Mouse (Mus musculus): Measurements from ENCODE around the gene Casp9.

The Casp9 gene

DNA sequence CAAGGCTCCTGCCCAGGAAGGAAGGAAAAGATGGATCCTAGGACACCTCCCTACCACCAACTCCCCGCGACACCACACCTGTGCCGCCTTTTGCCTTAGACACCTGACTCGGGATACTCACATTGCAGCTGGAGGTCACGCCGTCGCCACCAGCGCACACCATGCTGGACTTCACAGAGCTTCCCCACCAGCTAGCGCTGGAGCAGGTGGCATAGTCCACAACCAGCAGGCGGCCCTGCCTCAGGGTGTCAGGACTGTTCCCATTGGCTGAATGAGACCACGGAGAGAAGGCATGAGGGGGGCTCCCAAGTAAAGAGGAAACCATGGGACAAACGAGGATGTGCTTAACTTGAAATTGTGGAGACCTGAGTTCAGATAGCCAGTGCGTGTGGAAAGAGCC lies 25.4 kb downstream of the Casp9 start:
- DNase-seq = no peak

DNA sequence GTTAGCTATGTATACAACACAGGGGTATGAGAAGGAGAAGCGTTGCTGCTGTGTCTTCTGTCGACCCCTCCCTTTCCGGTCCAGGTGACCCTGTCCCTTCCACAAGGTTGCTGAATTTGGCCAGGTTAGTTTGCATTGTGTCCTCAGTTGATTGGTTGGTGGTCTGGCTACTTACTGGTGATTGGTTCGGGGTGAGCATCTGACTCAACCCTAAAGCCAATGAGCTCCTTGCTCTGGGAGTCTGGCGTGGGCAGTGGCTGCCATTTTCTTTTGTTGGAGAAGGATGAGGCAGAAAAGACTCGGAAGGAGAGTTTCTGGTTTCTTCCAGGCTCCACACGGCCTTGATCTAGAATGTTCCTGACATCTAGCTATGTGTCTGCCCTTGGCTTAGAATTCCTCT lies 25.9 kb downstream of the Casp9 start:
- DNase-seq = no peak

DNA sequence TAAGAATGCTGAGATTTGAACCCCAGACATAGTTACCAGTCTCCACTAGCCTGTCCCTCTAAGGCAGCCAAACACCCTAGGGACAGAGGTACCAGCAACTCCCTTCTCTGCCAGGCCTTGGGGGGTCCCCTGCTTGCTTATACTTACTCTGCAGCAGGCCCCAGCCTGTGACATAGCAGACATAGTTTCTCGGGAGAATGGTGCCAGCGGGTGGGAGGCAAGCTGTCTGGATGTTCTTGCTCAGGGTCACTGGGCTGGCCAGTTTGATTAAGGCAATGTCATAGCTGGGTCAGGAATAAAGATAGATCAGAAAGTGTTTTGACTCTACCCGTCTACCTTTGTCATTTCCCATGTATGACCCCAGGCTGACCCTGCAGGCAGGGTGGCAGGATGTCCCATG lies 27.8 kb downstream of the Casp9 start:
- no peak for DNase-seq

DNA sequence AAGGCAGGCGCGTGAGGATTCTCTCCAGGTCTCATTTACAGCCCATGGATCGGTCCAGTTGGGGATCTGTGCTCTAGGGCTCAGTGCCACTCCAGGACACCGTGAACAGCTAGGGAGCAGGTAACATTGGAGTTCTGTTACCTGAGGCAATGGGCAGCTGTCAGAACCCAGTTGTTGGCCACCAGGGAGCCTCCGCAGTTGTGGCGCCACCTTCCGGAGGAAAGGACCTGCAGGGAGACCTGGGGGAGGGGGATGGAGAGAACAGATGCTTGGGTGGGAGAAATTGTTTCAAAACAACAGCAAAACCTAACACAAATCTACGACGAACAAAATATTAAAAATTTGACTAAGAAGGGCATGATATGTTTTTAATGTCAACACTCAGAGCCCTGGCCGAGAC lies 28.7 kb downstream of the Casp9 start:
- DNase-seq = no peak

DNA sequence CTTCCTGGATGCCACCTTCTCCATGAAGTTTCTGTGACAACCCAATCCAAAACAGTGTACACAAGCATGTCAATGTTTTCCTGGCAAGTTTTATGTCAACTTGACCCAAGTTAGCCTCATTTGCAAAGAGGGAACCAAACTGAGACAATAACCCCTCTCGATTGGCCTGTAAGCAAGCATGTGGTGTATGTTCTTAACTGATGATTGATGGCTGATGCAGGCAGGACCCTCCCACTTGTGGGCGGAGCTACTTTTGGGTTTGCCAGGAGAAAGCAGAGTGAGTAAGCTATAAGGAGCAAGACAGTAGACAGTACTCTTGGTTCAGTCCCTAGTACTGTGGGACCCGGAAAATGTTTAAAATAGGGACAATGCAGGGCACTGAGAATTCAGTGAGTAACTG lies 29.6 kb downstream of the Casp9 start:
- no peak for DNase-seq

DNA sequence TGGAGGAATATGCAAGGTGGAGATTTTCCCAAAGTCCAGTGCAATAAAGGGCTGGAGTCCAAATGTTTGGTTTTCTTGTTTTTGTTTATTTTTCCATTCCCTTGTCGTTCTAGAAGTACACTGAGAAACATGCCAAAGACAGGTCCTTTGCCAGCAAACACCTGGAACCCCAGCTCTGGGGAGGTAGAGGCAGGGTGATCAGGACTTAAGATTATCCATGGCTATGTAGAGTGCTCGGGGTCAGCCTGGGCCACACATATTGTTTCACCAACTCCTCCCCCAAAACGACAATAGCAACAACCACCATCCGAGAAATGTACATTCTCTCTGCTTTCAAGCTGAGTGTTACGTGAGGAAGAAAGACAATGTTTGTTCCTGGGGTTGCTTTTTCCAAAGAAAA lies 32.6 kb downstream of the Casp9 start, which contains the start of gene Cela2a:
Gene Cela2a (minus strand): TSS at position 101 of the 400 bp plus-strand sequence.
- DNase-seq = no peak

DNA sequence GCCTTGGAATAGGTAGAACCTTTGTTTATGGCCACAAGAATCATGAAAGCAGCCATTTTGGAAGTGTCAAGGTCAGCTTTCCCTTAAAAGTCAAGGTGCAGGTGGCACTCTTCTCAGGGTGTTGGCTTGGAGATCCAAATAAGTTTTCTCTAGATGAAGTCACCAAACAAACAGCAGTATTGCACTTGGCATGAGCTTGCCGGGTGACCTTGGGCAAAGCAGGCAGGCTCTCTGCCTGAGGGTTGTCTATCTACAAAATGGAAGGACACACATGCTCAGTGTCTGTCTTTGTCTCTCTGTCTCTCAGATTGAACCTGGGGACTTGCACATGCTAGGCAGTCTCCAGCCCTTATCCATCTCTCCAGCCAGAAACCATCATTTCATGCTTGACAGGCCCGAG lies 34.0 kb downstream of the Casp9 start:
- DNase-seq = no peak

DNA sequence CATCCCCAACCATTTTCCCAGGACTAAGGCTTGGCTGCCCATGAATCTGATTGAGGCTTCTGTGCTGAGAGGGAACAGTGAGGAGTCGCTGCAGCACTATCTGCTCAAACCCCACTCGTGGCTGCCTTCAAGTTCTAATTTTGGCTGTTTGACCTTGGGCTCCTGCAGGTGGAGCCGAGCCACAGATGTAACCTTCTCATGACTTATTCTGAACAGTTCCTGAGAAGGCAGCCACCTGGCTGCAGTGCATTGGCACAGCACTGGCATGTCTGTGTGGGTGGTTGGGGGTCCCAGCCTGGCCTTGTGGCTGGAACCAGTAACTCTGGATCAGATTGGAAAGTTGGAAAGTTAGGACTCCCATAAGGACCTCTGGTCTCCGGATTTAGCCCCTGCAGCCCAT lies 34.8 kb downstream of the Casp9 start:
- DNase-seq = peak in 1 of 2 experiments; percentile 10

DNA sequence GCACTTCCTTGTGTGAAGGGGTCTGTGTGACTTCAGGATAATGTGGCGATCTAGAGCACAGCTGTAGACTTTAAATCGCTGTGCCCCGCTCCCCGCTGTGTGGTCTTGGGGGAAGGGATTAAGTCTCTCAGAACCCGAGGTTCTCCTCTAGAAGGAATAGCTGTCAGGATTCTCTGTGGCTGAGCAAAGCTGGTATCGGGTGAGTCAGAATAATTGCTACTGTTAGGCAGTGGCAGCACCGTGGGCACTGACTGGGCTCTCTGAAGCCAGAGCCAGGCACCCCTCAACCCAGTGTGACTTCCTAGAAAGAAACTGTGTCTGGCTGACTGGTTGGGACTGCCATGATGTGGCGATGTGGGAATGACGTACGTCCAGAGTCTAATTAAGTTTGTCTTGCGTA lies 37.0 kb downstream of the Casp9 start:
- DNase-seq = no peak

DNA sequence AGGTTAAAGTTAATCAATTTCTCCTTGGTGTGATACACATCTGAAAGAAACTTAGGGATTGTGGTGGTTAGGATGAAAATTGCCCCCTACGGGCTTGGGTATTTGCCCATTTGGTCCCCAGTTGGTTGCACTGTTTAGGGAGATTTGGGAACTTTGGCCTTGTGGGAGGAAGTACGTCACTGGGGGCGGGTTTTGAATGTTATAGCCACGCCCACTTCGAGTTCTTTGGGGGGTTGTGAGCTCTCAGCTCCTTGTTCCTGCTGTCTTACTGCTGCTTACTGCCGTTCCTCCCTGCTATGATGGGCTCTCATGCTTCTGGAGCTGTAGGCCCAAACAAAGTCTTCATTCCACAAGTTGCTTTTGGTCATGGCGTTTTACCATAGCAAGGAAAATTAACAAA lies 37.9 kb downstream of the Casp9 start:
- no peak for DNase-seq

DNA sequence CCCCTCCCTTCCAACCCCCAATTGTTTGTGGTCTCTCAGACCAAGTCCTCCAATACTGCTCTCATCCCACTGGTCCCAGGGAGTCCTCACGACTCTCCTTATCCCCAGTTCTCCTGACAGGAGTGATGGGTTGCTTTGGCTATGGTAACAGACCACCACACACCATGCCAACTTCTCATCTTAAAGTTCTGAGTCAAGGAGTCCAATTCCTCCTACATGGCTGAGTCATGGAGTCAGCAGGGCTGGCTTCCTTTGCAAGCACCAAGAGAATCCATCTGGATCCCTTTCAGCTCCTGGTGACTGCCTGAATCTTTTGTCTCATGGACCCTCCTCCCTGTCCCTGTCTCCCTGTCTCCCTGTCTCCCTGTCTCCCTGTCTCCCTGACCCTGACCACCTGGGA lies 40.5 kb downstream of the Casp9 start:
- no peak for DNase-seq

DNA sequence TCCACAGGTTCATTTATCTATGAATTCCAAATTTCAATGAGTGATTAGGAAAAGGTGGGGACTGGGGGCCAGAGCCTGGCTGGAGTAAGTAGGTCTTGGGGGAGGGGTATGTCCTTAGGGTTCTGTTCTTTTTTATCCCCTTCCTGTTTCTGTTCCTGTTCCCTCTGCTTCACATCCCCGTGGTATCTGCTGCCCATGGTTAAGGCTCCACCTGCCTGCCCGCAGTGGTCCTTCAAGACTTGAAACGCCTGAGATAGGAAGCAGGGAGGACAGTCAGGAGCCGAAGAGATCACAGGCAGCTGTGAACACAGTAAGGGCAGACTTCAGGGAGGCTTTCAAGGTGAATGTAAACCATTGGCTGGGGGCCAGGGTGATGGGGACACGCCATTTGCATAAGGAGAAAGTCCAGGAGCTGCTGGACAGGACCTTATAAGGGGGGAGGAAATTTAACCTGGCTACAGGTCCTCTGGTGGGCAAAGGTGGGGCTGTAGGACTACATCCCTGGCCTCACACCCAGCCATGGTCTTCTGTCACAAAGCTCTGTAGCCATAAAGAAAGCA lies 41.2 kb downstream of the Casp9 start:
- no peak for DNase-seq

DNA sequence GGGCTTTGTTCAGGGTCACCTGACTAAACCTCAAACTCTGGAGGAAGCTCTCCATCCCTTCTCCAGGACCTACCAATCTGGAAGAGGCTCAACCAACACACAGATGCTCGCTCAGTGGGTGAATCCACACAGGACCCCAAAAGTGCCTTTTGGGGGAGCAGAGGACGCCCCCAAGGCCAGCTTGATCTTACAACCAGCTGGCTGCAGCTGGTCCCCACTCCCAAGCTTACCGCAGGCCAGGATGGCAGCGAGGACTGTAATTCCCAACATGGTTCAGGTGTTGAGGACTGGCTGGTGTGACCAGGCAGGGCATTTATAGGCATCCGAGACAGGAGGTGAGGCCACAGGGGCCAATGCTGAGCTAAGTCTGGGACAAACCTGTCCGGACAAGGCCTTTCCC lies 52.6 kb downstream of the Casp9 start, which contains the start of gene Ctrc:
Gene Ctrc (minus strand): TSS at position 361 of the 400 bp plus-strand sequence.
- no peak for DNase-seq

DNA sequence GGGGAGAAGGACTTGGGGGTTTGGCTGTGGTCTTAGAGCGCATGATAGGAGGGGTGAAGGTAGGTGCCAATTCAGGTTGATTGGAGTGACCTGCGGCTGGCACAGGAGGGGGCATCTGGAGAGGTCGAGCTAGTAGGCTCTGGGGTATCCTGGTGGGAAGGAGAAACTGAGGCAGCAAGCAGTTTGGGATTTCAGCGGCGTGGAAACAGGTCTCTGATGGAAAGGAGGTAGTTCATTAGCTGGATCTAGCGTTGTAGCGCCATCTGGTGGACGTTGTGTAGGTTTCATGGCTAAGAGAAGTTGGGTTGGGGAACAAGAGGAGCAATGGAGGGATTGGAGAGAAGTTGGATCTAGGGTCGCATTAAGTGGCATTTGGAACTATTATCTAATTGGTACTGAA lies 60.0 kb downstream of the Casp9 start:
- DNase-seq = peak; percentile 84 to 88

DNA sequence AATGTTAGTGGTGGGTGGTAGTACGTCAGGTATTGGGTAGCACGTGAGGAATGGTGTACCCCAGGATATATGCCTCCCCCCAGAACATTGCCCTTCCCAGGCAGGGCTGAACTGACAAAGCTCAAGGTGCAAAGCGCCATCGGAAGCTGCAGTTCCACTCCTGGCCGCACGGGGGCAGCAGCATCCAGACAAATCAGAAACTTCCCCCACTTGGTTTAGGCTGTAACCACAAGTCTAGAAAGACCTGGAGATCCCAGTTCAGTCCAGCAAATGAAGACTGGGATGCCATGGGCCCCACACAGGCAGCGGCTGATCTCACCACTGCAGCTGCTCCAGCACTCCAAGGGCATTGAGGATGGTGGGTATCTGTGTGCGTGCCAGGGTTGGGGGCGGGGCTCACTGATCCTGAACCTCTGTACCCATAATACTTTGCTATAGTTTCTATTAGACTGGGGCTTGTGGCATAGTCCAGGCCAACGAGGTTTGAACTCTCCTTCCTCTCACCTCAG lies 64.1 kb downstream of the Casp9 start:
- peak; percentile 92 to 95 for DNase-seq

DNA sequence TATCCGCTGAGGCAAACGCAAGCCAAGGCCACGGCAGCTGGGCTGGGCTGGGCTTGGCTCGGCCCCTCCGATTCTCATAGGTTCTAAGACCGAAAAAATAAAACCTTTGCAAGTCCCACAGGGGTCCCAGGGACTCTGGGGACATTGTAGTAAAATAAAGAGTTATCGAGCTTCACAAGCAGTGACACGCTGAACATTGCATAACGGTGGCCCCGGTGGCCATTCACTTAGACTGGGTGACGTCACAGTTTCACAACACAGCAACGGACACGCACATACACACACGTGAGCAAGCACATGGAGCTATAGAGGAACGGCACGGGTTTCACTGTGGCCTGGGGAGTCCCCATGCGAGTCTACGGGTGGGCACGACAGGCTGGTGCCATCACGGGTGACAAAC lies 65.1 kb downstream of the Casp9 start:
- peak; percentile 63 to 64 for DNase-seq

DNA sequence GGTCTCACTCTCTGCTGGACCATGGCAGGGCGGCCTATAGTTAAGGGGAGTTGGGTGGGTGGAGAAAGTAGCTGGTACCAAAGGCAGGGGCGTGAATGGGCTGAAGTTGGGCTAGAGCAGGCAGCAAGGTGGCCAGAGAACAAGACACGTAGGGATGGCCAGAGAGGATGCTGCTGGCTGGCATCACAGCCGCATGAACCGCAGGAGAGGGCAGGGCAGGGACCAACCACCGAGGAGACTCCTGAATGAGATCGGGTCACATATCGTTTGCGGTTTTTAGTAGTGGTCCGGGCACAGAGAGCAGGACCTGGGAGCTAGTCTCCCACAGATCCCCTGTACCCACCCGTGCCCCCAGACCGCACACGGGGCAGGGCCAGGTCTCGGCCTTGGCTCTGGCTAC lies 65.9 kb downstream of the Casp9 start:
- DNase-seq = no peak

DNA sequence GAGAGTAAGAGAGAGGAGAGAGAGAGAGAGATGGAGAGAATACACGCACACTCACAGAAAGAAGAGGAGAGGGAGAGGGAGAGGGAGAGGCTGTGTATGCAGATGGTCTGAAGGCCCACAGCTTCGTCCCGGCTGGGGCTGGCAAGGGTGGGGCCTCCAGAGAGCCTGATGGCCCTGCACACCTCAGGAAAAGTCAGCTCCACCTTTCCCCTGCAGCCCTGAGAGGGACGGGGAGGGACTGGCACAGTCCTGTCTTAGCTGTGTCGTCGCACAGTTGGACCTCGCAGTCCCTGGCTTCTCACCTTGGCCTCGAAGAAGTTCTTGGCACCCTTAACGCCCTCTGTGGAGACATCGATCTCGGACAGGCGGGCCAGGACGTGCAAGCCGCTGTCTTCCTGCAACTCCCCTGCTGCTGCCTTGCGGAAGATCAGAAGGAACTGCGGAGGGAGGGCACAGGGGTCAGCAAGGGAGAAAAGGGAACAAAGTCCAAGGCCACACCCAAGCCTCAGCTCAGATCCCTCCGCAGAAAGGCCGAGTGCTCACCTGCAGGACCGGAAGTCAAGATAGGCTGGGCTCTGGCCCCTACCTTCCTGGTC lies 66.9 kb downstream of the Casp9 start:
- DNase-seq = peak in 1 of 2 experiments; percentile 43

DNA sequence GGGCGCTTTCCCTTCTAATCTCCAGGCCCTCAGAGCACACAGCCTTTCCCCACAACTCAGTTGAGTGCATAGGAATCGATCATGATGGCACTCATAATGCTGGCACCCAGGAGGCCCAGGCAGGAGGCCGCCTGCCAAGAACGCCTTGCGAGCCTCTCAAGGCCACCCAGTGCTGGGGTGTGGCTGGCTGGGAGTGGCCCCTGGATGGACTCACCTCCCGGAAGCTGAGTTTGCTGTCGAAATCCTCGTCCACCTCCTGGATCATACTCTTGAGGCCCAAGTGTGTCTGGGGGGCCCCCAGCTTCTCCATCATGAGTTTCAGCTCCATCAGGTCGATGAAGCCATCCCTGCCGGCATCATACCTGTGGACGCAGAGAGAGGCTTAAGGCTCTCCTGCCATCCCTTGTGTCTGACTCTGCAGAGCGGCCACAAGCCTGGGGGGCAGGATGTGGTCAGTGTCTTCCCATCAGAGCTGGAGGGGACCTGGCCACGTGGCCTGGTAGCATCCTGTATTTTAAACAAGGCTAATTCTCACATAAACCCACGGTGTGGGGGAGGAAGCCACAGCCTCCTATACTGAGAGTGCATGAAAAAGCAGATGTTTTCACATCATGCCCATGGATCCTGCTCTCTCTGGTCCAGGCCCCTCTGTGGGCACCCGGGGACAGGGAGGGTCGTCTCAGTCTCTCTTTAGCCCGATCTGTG lies 68.3 kb downstream of the Casp9 start:
- DNase-seq = no peak

DNA sequence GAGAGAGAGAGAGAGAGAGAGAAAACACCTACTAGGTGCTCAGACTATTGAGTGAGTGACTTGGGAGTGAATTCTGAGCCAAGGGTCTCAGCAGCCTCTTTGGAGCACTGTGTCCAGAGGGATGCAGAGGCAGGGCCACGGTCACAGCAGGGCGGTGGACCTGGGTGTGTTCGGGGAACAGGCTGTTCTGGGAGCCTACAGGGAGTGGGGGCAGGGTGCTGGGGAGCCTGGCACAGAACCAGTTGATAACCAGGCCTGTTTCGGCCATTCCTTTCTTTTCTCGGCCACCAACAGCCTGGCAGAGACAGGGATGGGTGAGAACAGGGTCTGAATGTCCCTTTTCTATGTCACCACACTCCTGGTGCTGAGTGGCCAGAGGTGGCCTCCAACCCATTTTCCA lies 69.5 kb downstream of the Casp9 start:
- no peak for DNase-seq

DNA sequence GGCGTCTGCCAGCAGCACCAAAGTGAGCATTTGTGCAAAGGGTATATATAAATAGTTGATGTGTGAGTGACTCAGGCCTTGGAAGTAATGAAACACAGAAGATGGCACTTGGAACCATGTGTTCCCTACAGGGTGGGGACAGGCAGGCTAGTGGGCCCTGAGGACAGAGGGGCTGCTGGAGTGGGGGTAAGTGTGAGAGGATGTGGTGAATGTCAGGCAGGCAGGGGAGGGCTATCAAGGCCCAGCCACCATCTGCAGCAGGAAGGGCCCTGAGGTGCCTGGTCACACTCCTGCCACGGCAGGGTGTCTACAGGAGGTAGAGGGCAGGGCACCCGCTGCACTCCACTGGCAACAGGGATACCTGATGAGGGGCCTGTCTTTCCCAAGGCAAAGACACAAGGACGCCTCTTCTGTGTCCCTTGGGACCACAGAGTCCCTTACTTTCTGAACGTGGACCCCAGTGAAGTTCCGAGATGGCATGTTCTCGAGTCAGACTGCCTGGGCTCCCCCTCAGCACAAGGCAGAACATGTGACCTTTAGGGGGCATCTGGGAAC lies 70.4 kb downstream of the Casp9 start:
- no peak for DNase-seq

DNA sequence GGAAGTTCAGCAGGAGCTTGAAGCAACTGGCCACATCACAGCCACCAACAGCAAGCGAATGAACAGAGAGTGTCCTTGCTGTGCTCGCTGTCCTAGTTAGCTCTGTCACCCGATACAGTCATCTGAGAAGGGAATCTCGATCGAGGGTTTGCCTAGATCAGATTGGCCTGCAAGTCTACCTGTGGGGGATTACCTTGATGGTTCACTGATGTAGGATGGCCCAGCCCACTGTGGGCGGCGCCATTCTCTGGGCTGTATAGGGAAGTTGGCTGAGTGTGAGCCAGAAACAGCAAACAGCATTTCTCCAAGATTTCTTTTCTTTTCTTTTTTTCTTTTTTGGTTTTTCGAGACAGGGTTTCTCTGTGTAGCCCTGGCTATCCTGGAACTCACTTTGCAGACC lies 71.1 kb downstream of the Casp9 start:
- no peak for DNase-seq

DNA sequence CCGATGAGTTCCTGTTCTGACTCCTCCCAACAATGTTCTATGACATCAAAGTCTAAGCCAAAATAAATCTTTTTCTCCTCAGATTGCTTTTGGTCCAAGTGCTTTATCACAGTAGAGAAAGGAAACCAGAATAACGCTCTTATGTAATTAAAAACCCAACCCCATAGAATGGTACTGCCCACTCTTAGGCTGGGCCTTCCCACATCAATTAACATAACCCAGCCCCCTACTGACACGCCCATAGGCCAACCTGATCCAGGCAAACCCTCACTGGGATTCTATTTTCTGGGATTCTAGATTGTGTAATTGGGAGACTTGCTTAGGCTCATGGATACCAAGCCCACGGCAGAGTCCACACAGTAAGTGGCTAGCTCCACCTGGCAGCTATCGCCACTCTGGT lies 71.6 kb downstream of the Casp9 start:
- no peak for DNase-seq

All from cerebellum, postnatal 10 days (tissue).